Mouse (Mus musculus): ENCODE measurements around the gene Hoxc6. TPM values are rescaled to one million over a fixed set of nuclear protein-coding genes. Genes with fewer than 3 reads are reported as not detected.

Hoxc6 gene
- total and polyA plus RNA-seq, 3 experiments: 12.0 to 37.1 (median 27.1) TPM

- Histone ChIP-seq H3K27me3 (ENCODE audit: insufficient read depth, low read length) (no peaks in the 10 kb centered on the region), H3K9me3 (replicated peaks) (no peaks in the 10 kb centered on the region), H3K4me3 (ENCODE audit: low read depth, low read length) (no peak overlapping the region; the same call in 1 of the 2 replicates), H3K36me3 (replicated peaks) (peaks cover 48% of the 10 kb centered on the region), H3K4me1 (ENCODE audit: insufficient read depth, low read depth, low read length) (peaks cover 81% of the 10 kb centered on the region)
- ATAC-seq (ENCODE audit: extremely low read depth, insufficient number of reproducible peaks, low FRiP score, poor library complexity, severe bottlenecking) (no peak), DNase-seq (ENCODE audit: low spot score) (no peak)
- TF ChIP-seq GATA1 (IDR thresholded peaks at IDR 0.05; ENCODE audit: borderline replicate concordance, low read length): no peak
- TF ChIP-seq GATA2 (IDR thresholded peaks at IDR 0.05; ENCODE audit: borderline replicate concordance, low read depth, low read length): no peak
- TF ChIP-seq CTCF (IDR thresholded peaks at IDR 0.05; ENCODE audit: low read depth, low read length): no peak
- TF ChIP-seq POLR2AphosphoS5 (IDR thresholded peaks at IDR 0.05; ENCODE audit: insufficient replicate concordance, low read depth, low read length): no peak
- no peak for TF ChIP-seq TAL1 (conservative IDR thresholded peaks at IDR 0.05; ENCODE audit: low read depth, low read length)
Observed at GRCm38 (mm10) chr15:103021544-103021943, 23.5 kb downstream of the Hoxc6 start.

- H3K36me3 ChIP-seq (replicated peaks): peaks cover 65% of the 10 kb centered on the region
- H3K4me3 ChIP-seq (ENCODE audit: low read depth, low read length): no peak overlapping the region
- DNase-seq (ENCODE audit: low spot score) (no peak), ATAC-seq (ENCODE audit: extremely low read depth, insufficient number of reproducible peaks, low FRiP score, poor library complexity, severe bottlenecking) (no peak)
- no peaks in the 10 kb centered on the region for H3K27me3 ChIP-seq (ENCODE audit: insufficient read depth, low read length)
- H3K4me1 ChIP-seq (ENCODE audit: insufficient read depth, low read depth, low read length): peaks cover 64% of the 10 kb centered on the region
- H3K9me3 ChIP-seq (replicated peaks): no peaks in the 10 kb centered on the region
- TF ChIP-seq CTCF (IDR thresholded peaks at IDR 0.05; ENCODE audit: low read depth, low read length) (no peak), GATA2 (IDR thresholded peaks at IDR 0.05; ENCODE audit: borderline replicate concordance, low read depth, low read length) (no peak), TAL1 (conservative IDR thresholded peaks at IDR 0.05; ENCODE audit: low read depth, low read length) (no peak), POLR2AphosphoS5 (IDR thresholded peaks at IDR 0.05; ENCODE audit: insufficient replicate concordance, low read depth, low read length) (no peak), GATA1 (IDR thresholded peaks at IDR 0.05; ENCODE audit: borderline replicate concordance, low read length) (no peak)
Observed at GRCm38 (mm10) chr15:103024131-103024530, 26.1 kb downstream of the Hoxc6 start.

GRCm38 (mm10) chr15:103027266-103028235 is 29.5 kb downstream of the Hoxc6 start:
- Histone ChIP-seq H3K27me3 (ENCODE audit: insufficient read depth, low read length) (no peaks in the 10 kb centered on the region), H3K36me3 (replicated peaks) (peaks cover 66% of the 10 kb centered on the region), H3K4me3 (ENCODE audit: low read depth, low read length) (no peak overlapping the region), H3K4me1 (ENCODE audit: insufficient read depth, low read depth, low read length) (peaks cover 54% of the 10 kb centered on the region), H3K9me3 (replicated peaks) (no peaks in the 10 kb centered on the region)
- no peak for TF ChIP-seq POLR2AphosphoS5 (IDR thresholded peaks at IDR 0.05; ENCODE audit: insufficient replicate concordance, low read depth, low read length)
- no peak for TF ChIP-seq GATA1 (IDR thresholded peaks at IDR 0.05; ENCODE audit: borderline replicate concordance, low read length)
- TF ChIP-seq CTCF (IDR thresholded peaks at IDR 0.05; ENCODE audit: low read depth, low read length): no peak
- TF ChIP-seq GATA2 (IDR thresholded peaks at IDR 0.05; ENCODE audit: borderline replicate concordance, low read depth, low read length): no peak
- no peak for TF ChIP-seq TAL1 (conservative IDR thresholded peaks at IDR 0.05; ENCODE audit: low read depth, low read length)
- DNase-seq (ENCODE audit: low spot score): no peak
- ATAC-seq (ENCODE audit: extremely low read depth, insufficient number of reproducible peaks, low FRiP score, poor library complexity, severe bottlenecking): no peak

GRCm38 (mm10) chr15:103028916-103029512 is 31.0 kb downstream of the Hoxc6 start:
- DNase-seq (ENCODE audit: low spot score) (no peak), ATAC-seq (ENCODE audit: extremely low read depth, insufficient number of reproducible peaks, low FRiP score, poor library complexity, severe bottlenecking) (no peak)
- Histone ChIP-seq H3K4me1 (ENCODE audit: insufficient read depth, low read depth, low read length) (peaks cover 57% of the 10 kb centered on the region), H3K36me3 (replicated peaks) (peaks cover 71% of the 10 kb centered on the region), H3K27me3 (ENCODE audit: insufficient read depth, low read length) (no peaks in the 10 kb centered on the region), H3K9me3 (replicated peaks) (no peaks in the 10 kb centered on the region), H3K4me3 (ENCODE audit: low read depth, low read length) (no peak overlapping the region)
- TF ChIP-seq GATA1 (IDR thresholded peaks at IDR 0.05; ENCODE audit: borderline replicate concordance, low read length) (no peak), GATA2 (IDR thresholded peaks at IDR 0.05; ENCODE audit: borderline replicate concordance, low read depth, low read length) (no peak), TAL1 (conservative IDR thresholded peaks at IDR 0.05; ENCODE audit: low read depth, low read length) (no peak), CTCF (IDR thresholded peaks at IDR 0.05; ENCODE audit: low read depth, low read length) (no peak), POLR2AphosphoS5 (IDR thresholded peaks at IDR 0.05; ENCODE audit: insufficient replicate concordance, low read depth, low read length) (no peak)

- Histone ChIP-seq H3K27me3 (ENCODE audit: insufficient read depth, low read length) (no peaks in the 10 kb centered on the region), H3K4me1 (ENCODE audit: insufficient read depth, low read depth, low read length) (peaks cover 51% of the 10 kb centered on the region), H3K36me3 (replicated peaks) (peaks cover 64% of the 10 kb centered on the region), H3K4me3 (ENCODE audit: low read depth, low read length) (no peak overlapping the region), H3K9me3 (replicated peaks) (no peaks in the 10 kb centered on the region)
- no peak for TF ChIP-seq POLR2AphosphoS5 (IDR thresholded peaks at IDR 0.05; ENCODE audit: insufficient replicate concordance, low read depth, low read length)
- no peak for TF ChIP-seq GATA2 (IDR thresholded peaks at IDR 0.05; ENCODE audit: borderline replicate concordance, low read depth, low read length)
- no peak for TF ChIP-seq CTCF (IDR thresholded peaks at IDR 0.05; ENCODE audit: low read depth, low read length)
- no peak for TF ChIP-seq TAL1 (conservative IDR thresholded peaks at IDR 0.05; ENCODE audit: low read depth, low read length)
- TF ChIP-seq GATA1 (IDR thresholded peaks at IDR 0.05; ENCODE audit: borderline replicate concordance, low read length): no peak
- DNase-seq (ENCODE audit: low spot score): no peak
- ATAC-seq (ENCODE audit: extremely low read depth, insufficient number of reproducible peaks, low FRiP score, poor library complexity, severe bottlenecking): no peak
Observed at GRCm38 (mm10) chr15:103030142-103030541, 32.1 kb downstream of the Hoxc6 start.

- ATAC-seq (ENCODE audit: extremely low read depth, insufficient number of reproducible peaks, low FRiP score, poor library complexity, severe bottlenecking): no peak
- Histone ChIP-seq H3K9me3 (replicated peaks) (no peaks in the 10 kb centered on the region), H3K27me3 (ENCODE audit: insufficient read depth, low read length) (no peaks in the 10 kb centered on the region), H3K36me3 (replicated peaks) (peaks cover 58% of the 10 kb centered on the region), H3K4me3 (ENCODE audit: low read depth, low read length) (no peak overlapping the region; the same call in 1 of the 2 replicates), H3K4me1 (ENCODE audit: insufficient read depth, low read depth, low read length) (peaks cover 55% of the 10 kb centered on the region)
- TF ChIP-seq POLR2AphosphoS5 (IDR thresholded peaks at IDR 0.05; ENCODE audit: insufficient replicate concordance, low read depth, low read length) (no peak), GATA2 (IDR thresholded peaks at IDR 0.05; ENCODE audit: borderline replicate concordance, low read depth, low read length) (no peak)
- DNase-seq (ENCODE audit: low spot score): no peak
Observed at GRCm38 (mm10) chr15:103032167-103032566, 34.1 kb downstream of the Hoxc6 start.
